Mouse (Mus musculus): ENCODE data around the gene Macc1.
"Not testable (repeated sequence)": the region's sequence is repeated elsewhere in the genome, so short reads cannot be mapped to it uniquely, and the experiment has no call there.

The Macc1 gene

DNA sequence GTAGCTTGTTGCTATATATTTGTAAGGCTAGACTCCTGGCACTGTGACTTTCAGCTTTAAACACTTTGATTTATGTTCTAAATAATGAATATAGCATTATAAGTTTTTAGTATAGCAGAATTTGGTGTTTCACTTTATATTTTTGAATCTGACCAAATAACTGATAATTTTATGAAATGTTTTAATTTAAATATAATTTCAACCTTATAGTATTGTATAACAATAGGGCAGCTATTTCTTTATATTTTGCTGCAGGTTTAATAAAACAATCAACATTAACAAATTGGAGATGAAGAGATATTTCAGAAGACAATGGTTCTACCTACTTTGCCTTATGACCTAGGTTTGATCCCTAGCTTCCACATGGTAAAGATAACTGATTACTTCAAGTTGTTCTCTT is at the start of gene Macc1:
Gene Macc1 (plus strand): TSS at position 301 of the 400 bp plus-strand sequence.
- DNase-seq = no peak

DNA sequence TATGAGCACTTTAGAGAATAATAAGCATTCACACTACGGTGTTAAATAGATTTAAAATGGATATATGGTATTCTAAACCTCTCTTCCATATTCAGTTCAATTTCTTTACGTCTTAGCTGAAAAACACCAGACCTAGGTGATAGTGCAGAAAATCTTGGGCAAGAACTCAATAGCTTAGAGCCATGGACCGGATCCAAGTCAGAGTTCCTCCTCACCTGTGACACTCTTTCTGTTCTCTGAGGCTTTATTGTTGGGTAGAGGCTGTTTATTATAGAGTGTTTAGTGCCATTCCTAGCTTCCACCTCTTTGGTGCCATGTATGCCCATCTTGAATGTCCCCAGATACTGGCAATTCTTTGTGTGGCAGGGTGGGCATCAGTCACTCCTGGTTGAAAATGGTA is 49.6 kb upstream of the Macc1 start:
- DNase-seq = no peak

DNA sequence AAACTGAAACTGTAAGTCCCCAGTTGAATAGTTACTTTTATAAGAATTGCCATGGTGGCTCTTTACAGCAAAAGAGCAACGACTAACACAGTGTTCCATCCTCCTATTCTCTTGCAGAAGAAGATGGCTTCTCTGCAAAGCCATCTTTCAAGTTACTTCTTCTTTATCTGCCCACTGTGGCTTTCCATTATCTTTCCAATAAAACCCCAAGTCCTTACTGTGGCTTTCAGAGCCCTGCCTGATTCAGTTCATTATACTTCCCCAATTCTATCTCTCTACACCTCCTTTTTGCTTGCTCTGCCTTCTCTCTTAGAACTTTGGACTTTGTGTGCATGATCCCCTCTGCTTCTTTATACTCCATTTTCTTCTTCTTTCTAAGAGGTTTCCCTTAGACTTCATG is 45.3 kb upstream of the Macc1 start:
- DNase-seq = no peak

DNA sequence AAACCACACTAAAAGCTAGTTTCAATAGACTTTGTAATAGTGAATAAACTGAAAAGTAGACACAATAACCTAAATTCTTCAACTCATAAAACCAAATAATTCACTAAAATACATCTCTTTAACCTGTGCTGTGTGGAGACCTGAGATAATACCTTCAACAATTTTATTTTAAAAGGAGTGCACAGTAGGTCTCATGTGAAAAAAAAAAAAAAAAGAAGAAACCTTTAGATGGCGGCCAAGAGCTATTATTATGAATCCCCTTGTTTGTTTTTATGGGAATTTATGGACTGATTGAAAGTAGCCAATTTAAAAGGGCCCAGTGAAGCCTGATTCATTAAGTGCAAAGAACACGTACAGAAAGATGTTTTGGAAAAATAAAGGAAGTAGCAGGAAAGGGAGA is 44.0 kb upstream of the Macc1 start:
- no peak for DNase-seq

DNA sequence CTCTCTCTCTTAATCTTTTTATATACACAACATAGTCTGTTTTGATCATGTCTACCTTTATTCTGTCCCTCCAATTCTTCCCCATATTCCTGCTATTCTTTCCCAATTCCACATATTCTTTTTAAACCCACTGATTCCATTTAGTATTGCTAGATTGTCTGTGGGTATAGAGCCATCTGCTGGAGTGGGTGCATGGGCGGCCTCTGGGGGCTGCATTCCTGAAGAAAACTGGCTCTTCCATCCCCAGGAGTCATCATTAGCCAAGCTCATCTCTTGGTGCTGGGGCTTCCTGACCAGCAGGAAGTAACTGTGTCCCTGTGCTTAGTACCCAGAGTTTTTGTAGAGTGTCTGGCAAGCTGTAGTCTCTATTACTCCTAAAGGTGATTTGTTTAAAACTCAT is 42.1 kb upstream of the Macc1 start:
- DNase-seq = no peak

DNA sequence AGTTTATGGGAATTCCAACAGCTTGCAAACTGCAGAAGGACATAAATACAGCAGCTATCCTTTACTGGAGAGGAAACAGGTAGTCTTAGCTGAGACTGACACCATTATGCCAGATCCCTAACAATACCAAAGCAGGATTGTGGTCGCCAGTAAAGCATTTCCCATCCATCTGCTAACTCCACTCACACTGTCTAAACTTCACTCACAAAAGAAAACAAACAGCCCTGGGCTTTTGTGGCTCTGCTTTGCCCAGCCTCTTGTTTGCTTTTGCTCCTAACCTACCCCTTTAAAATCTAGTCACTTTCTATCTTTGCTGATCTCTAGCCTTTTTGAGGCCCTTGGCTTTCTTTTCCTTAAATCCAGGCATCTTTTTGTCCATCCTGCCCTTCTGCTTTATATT is 40.5 kb upstream of the Macc1 start:
- no peak for DNase-seq

DNA sequence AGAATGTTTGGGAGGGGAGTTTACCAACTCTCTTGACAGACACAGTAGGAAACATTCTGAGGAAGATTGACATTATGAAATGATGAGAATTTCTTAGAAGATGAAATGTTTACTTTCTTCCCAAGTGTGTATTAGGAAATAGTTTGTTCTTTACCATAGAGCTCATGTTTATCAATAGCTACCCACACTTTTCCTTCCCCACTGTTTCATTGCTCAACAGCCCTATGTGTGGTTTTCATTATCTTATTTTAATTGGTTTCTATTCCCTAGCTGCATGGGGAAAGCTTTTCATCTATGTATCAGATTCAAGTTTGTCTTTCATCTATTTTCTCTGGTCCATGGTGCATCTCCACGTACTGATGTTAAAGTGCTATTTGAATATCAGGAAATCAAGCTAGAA is 37.8 kb upstream of the Macc1 start:
- no peak for DNase-seq

DNA sequence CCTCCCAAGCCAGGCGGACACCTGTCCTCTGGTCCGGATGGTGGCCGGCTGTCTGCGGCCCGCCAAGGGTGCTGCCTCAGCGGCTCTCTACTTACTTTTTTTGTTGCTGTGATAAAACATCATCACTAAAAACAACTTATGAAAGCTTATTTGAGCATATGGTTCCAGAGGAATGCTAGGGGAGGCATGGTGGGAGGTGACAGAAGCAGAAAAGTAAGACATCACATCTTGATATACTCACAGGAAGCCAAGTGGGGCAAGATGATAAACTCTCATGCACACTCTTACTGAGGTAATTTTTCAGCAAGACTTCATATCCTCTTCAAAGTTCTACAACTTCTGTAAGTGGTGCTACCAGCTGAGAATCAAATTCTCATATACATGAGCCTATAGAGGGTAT is 22.5 kb upstream of the Macc1 start:
- no peak for DNase-seq

DNA sequence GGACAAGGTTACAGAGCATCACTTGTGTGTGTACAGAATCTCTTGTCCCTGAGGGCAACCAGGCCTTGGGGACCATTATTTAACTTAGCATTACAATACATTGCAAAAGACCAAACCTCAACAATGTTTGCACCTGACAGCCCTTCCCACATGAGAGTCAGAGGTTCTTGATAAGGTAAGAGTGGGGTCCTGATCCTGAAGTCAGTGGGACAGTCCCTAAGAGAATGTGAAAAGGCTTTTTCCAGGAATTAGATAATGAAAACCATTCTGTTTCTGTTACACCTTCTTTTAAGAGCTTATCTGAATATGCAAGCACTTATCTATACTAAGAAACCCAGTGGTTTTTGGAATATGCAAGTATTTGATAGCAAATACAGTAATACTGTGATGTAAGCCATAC is 10.5 kb upstream of the Macc1 start:
- no peak for DNase-seq

DNA sequence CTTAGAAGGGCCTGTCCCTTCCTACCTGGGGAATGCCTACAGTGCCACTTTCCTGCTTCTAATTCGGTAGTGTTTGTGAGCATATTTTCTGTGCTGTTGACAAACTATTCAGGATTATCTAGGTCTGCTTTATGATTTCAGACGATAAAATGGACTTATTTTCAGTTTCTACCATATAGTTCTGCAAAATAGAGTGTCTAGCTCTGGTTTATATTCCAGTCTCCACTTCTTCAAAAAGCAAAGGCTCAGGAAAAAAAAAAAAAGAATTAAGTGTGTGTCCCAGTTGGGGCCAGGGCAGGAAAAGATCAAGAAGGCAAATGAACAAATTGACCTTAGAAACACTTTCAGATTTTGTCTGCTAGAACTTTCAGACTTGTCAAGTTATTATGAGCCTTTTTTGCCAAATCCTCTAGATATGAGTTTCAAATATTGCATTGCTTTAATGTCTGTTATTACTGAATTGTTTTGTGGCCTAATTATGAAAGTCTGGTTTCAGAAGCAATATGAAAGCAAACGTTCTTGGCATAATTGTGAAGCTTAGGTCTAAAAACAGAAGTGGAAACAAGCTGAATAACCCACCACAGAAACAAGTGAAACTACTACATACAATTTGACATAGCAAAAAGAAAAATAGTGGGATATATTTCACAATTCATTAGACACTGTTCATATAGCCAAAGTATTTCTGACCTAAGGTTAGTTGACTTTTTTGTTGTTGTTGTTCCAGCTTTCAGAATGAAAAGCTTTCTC is 881 bp upstream of the Macc1 start:
- no peak for DNase-seq

DNA sequence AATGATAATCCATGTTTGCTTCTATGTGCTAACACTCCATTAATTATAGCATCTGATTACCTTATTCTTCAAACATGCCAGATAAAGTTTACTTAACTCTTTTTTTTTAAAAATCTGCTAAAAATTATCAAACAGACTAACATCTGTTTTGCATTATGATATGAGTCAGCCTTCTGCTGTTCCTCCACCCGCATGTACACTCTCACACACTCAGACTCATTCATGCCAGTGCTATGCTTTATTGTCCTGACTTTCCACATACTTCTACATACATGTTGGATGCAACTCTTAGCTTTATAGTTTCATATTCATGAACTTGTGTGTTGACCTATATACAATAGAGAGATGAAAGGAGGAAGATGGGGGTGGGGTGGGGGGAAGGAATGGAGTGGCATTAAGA is 4.7 kb downstream of the Macc1 start:
- no peak for DNase-seq

DNA sequence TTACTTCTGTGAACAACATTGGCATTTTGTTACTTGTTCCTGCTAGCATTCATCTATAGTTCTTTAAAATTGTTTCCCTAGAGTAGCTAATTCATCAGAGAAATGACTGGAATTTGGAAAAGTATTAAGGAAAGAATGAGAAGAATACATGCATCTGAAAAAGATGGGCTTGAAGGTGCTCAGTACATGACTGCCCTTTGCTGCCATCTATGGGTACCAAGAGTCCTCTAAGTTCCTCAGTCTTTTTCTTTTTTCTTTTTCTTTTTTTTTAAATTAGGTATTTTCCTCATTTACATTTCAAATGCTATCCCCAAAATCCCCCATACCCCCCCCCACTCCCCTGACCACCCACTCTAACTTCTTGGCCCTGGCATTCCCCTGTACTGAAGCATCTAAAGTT is 11.3 kb downstream of the Macc1 start:
- no peak for DNase-seq

DNA sequence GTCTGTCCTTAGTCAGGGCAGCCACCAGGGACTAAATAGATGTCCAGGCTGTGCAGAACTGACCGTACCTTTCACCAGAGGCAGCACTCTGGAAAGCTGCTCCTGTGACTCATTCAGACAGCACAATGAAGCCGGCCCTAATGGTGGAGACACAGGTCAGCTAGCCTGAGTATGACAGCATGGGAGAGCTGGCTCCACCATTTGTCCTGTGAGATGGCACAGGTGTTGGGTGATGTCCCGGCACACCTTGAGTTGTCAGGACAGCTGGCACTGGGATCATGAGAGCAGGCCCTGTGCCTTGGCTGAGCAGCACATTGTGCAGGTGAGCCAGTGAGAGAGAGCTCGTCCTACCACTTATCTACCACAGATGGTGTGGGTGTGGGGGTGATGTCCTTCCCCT is 16.6 kb downstream of the Macc1 start:
- no peak for DNase-seq

DNA sequence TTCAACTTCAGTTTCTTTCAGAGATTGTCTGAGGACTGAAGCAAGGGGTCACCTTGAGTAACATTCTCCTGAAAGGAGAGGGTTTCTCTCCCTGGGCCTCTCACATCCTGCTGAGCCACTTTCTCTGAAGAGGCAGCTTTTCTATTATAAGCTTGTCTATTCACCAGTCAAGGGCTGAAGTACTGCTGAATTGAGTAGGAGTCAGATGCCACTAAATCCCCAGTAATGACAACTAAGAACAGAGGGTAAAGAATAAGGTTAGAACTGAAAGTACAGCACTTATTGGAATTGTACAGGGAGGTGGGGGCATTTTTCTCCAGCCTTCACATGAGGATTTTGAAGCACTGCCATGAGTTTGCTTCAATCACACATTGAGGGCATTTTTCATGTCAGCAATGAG is 19.3 kb downstream of the Macc1 start:
- DNase-seq = no peak

DNA sequence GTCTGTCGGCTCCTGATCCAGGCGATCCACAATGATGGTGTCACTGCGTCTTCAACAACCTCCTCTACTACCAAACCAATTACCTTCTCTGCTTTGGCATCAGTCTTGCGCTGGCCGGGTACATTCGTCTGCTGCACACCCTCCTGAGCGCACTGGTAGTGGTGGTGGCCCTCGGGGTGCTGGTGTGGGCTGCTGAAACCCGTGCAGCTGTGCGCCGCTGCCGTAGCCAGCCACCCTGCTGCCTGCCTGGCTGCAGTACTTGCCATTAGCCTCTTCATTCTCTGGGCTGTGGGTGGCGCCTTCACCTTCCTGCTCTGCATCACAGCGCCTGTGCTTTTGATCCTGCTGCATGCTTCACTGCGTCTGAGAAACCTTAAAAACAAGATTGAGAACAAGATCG is 38.5 kb downstream of the Macc1 start:
- not testable (repeated sequence) for DNase-seq

DNA sequence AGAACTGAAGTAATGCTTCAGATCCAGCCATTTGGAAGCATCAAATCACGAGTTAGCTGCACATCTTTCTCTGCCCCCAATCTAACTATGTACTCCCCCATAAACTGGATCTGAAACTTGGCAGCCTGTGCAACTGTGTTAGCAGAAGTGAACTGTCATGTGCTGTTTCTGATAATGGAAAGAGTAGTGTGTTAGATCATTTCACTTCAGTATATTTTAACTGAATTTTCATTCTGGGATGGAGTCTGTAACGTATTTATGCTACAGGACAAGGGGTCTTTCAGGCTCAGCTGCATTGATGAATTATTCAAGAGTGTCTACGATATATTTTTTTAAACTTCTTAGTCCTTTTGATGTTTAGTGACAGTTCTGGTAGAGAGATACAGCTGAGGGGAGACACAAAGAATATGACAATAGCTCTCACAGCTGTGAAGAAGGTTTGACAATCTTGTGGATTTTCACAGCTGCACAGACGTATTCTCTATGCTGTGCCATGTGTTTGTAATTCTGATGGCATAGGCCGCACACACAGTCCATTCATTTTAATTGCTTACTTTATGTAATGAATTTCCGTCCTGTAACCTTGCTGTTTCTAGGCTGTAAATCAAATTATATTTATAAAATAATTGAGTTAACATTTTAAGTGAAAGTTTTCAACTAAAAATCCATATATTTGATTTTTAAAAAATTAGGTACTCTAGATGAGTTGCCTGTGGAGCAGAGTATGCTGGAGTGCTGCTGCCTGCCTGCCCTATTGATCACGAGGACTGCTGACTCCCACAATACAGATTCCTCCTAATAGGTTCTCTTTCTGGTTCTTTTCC is 43.6 kb downstream of the Macc1 start:
- DNase-seq = no peak

DNA sequence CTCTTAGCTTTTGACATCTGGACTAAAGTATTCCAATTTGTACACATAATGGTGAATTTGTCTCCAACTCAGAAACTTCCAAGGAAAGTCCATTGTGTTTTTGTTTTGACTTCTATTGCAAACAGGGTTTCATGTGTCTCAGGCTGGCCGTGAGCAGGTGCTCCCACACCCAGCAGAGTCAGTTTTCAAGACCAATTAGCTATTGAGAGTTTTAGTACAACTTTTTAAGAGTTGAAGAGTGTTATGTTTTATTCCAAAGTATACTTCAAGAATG is 44.1 kb downstream of the Macc1 start:
- no peak for DNase-seq

DNA sequence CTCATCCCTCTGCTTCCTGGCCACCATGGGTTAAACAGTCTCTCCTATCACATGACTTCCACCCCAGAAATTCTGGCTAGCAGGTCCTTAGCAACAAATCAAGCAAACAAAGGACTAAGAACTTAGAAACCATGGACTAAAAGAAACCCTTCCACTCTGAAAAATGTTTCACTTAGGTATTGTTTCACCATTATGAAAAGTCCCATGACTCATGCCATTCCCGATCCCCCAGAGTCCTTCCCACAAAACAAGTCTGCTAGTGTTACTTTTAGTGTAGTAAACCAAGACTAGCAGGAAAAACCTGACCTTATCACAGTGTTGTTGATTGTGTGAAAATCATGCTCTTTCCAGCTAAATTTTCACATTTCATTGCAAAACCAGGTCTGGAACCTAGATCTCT is 51.0 kb downstream of the Macc1 start:
- no peak for DNase-seq

DNA sequence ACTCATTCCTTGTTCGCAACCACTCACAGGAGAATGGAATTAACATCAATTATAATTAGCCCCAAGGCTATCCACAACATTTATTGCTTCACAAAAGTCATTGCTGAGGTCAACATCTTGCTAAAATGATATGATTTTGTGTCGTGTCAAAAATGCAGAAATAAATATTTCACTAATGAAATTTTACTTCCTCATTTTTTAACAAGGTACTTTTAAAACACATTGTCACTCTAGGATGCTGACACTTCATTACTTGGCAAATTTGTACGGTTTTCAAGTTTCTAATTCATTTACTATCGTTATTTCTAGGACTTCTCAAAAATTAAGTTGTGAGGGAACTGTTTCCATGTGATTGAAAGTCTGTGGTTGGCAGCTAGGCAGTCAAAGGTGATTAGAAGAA is 55.8 kb downstream of the Macc1 start:
- no peak for DNase-seq

DNA sequence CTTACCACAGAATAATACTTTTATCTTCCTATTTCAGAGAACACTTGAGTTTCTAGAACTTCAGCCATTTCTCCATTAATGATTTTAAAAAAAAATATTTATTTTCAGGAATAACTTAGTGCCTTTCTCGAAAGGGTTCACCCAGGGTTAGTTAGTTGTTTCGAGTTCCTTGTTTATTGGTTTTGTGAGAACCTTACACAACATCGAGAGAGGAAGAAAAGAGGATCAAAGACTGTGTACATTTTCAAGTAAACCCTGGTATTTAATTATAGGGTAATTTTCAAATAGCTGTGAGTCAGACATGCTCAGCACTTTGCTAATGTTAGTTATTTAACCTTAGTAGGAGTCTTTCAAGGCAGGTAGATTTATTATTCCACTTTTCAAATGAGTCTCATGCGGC is 58.3 kb downstream of the Macc1 start:
- no peak for DNase-seq

DNA sequence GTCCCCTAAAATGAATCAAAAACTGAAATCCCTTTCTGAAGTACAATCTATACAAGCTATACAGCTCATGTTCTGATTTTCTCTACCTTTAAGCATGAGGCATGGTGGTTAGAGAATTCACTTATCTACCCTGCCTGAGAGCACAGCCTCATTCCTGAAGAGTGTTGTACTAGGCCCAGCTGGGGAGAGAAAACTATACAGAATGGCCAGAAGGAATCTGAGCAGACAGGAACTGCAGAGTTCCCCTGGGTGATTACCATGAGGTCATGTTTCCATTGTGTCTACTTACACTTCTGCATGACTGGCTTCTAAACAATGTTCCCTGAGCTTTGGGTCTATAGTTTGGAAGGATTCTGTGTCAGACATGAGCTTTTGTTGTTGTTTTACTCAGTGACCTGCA is 62.8 kb downstream of the Macc1 start:
- DNase-seq = no peak

DNA sequence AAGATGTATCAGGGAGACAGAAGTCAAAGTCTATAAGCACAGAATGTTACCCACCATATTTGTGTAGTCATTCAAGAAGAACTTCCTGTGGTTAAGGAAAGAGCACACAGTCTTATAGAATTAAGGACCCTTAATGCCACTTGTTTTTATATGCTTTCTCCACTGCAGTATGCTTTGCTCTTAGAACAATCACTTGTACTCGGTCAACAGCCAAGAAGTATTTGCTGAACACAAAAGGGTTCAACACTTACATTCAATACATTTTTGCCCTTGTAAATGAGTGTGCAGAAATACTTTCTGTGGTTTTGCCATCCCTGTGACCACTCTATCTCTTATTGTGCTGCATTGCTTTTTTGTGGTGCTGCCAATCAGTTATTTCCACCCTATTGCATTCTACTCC is 67.8 kb downstream of the Macc1 start:
- no peak for DNase-seq

DNA sequence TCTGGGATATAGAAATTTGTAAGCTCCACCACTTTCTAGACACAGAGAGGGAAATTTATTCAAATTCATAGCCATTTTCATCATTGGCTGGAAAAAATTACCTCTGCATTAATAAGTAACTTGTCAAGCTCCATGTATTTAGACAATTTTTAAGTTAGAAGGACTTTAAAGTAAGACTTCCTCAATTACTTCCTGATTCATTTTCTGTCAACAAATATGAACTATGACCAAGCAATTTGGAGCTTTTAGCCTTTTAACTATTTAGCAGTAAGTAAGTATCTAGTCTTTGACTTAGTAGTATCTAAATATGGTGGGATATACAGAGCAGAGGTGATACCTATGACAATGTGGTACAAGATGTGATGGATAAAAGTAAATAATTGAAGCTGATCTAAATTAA is 72.2 kb downstream of the Macc1 start:
- DNase-seq = no peak

DNA sequence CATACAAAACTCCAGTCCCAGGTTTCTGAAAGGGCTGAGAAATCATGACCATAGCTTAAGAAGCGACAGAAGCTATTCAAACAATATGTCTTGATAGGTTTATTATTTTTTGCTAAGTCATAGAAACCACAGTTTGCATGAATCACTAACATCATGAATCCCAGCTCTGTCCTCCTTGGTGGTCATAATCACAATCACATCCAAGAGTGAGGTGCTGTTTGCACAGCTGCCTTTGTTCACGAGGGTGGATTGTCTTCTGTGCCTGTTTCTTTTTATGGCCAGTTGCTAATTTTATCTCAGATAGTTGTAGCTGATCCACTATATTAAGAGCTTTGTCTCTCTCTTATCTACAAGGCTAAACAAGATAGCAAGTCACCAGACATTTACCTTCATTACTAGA is 72.6 kb downstream of the Macc1 start:
- DNase-seq = no peak

DNA sequence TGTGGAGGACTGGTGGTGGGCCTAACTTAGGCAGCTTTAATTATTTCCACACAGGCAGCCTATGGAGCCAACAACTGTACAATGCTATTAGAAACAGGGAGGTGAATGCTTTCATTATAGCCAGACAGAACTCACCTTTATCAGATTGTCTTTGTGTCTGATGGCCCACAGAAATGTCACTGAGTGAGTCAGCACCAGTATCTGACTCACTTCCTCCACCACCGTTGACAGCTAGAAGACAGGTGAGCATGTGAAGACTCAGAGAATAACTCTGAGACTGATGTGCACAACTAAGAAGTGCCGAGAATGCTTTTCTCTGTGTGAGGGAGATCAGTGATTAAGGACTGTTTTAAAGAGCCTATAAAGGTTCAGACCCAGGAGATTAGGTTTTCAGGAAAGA is 73.9 kb downstream of the Macc1 start:
- no peak for DNase-seq
